Mouse (Mus musculus) intestine, postnatal 0 days (tissue): ENCODE data around the gene Spaca4. TPM values are rescaled to one million over a fixed set of nuclear protein-coding genes. Genes with fewer than 3 reads are reported as not detected.

Source experiments
- ATAC-seq: fragments of 200-750 bp; cut with Nextera tagmentation; 2 replicates; pipeline ENCODE4 v1.8.0; 2017; ENCODE audit warnings: mild to moderate bottlenecking, moderate TSS enrichment, moderate library complexity
- H3K27ac ChIP-seq: fragments of 300-500 bp; sonication (generic); 2 replicates; pipeline ENCODE4 v1.5.1; 2014; ENCODE audit warnings: mild to moderate bottlenecking, low read depth, low read length, moderate library complexity
- H3K27me3 ChIP-seq: fragments of 300-500 bp; sonication (generic); replicated peaks from 2 replicates; pipeline ENCODE4 v1.6.1; 2014; ENCODE audit warnings: low read length, mixed read lengths; ENCODE audit not compliant: control insufficient read depth, insufficient read depth
- H3K36me3 ChIP-seq: fragments of 300-500 bp; sonication (generic); 2 replicates; pipeline ENCODE4 v1.6.1; 2014; ENCODE audit warnings: mild to moderate bottlenecking, moderate library complexity; ENCODE audit not compliant: control insufficient read depth, insufficient read depth
- H3K4me1 ChIP-seq: fragments of 300-500 bp; sonication (generic); replicated peaks from 2 replicates; pipeline ENCODE4 v1.6.1; 2014; ENCODE audit warnings: antibody characterized with exemption, low read length, mixed read lengths; ENCODE audit not compliant: control insufficient read depth, insufficient read depth
- H3K4me2 ChIP-seq: fragments of 300-500 bp; sonication (generic); replicated peaks from 2 replicates; pipeline ENCODE4 v1.6.1; 2014; ENCODE audit warnings: low read depth, mild to moderate bottlenecking, moderate library complexity
- H3K4me3 ChIP-seq: fragments of 300-500 bp; sonication (generic); 2 replicates; pipeline ENCODE4 v1.5.1; 2014; ENCODE audit warnings: low read depth, low read length
- H3K9ac ChIP-seq: fragments of 300-500 bp; sonication (generic); 2 replicates; pipeline ENCODE4 v1.6.1; 2014; ENCODE audit warnings: mild to moderate bottlenecking, low read depth, low read length
- H3K9me3 ChIP-seq: fragments of 300-500 bp; sonication (generic); 2 replicates; pipeline ENCODE4 v1.6.1; 2016; ENCODE audit warnings: mixed run types; ENCODE audit not compliant: control insufficient read depth
- CTCF ChIP-seq: sonication (generic); IDR thresholded peaks from 2 replicates; pipeline ENCODE4 v1.5.1; 2016; ENCODE audit warnings: low read depth, mild to moderate bottlenecking, control low read depth, antibody characterized with exemption, moderate library complexity
- WGBS: fragments of 180-500 bp; shearing (Covaris S2); extraction: QIAGEN DNeasy Blood & Tissue Kit; methylation state at CpG from one replicate; pipeline ENCODE4 v1.1.7; 2014; 5-methylcytosine and 5-hydroxymethylcytosine counted together
- polyA plus RNA-seq: library from polyadenylated mRNA; unstranded; fragments of >200 nt; fragmentation: Nextera tagmentation; extraction: Ambion mirVana; gene quantifications from 2 replicates; pipeline ENCODE4 v1.2.1, GENCODE M21; 2015

Gene Spaca4
- polyA plus RNA-seq, 1 experiment from 2014 or later = 0.17 TPM

DNA sequence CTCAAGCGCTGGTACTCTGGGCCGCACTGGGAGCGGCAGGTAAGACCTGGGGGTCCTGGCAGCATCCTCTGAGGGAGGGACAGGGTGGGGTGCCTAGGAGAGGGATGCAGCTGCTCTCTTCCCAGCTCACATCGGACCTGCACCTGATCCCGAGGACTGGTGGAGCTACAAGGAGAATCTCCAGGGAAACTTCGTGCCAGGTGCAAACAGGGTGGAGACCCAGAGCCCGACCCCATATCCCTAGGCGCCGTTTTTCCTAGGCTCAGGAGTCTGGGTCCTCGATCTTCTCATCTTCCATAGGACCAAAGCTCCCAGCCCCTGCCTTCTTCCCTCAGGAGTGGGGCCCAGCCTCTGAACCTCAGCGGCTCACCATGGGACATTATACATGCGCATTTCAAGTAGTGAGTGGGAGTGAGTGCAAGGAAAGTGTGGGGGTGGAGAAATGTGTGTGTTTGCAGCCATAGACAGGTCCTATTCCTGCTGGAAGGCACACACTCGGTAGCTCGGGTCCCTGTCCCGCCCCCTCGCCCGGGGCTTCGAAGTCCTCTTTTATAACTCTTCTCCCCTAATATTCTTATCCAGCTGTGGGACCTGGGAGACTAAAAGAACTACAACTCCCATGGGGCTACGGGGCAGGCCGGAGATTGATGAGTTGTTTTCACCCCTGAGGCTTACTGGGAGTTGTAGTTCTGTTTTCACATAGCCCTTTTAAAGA is 25.2 kb downstream of the Spaca4 start:
- no peaks in the 10 kb centered on the region for H3K9me3 ChIP-seq
- no peak overlapping the region for H3K27ac ChIP-seq
- H3K9ac ChIP-seq = no peak overlapping the region
- H3K4me3 ChIP-seq = peak overlapping the region; percentile 34
- peaks cover 27% of the 10 kb centered on the region for H3K27me3 ChIP-seq
- H3K4me1 ChIP-seq = 0 out of 2 replicates have a peak, but pooled peaks cover 6% of the 10 kb centered on the region
- H3K36me3 ChIP-seq = no peaks in the 10 kb centered on the region
- no peak for ATAC-seq
- WGBS = 2% methylated on average over 20 of the region's 20 CpGs
- no peak for TF ChIP-seq CTCF
- H3K4me2 ChIP-seq = peak overlapping the region; percentile 55

DNA sequence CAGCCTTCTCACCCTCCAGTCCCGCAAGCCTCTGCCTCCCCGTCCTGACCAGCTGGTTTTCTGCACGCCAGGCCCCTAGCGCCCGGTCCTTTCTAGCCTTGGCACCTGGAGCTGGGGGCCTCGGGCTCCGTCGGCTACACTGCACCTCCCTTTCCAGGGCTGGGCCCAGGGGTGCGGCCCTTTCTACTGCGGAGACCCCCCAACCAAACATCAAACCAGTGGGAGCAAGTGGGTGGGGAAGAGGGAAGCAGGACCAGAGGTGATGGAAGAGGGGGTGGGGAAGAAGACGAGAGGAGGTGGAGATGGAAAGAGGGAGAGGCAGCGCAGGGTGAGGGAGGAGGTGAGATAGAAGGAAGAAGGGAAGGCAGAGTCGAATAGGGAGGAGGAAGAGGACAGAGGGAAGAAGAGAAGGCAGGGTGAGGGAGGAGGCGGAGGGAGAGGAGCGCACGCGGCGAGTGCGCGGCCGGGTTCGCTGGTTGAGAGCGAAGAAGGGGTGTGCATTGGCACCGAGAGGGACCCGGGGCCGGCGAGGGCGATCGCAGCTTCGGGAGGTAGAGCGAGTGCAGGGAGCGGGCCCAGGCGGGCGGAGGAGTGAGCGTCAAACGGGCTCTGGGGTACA is 26.0 kb downstream of the Spaca4 start, which contains the start of gene Car11:
TSS of gene Car11 (plus strand) at position 321 of the 619 bp plus-strand sequence.
- no peak for TF ChIP-seq CTCF
- no peak within 1 kb of the TSS for H3K9ac ChIP-seq
- 4% methylated on average over 34 of the region's 36 CpGs for WGBS
- no peak for ATAC-seq
- H3K4me1 ChIP-seq = 0 out of 2 replicates have a peak, but pooled peaks cover 5% of the 10 kb centered on the region
- H3K9me3 ChIP-seq = no peaks in the 10 kb centered on the region
- peak within 1 kb of the TSS; percentile 55 for H3K4me2 ChIP-seq
- H3K4me3 ChIP-seq = peak within 1 kb of the TSS; percentile 34
- H3K27me3 ChIP-seq = peaks cover 27% of the 10 kb centered on the region
- no peaks in the 10 kb centered on the region for H3K36me3 ChIP-seq
- no peak within 1 kb of the TSS for H3K27ac ChIP-seq

DNA sequence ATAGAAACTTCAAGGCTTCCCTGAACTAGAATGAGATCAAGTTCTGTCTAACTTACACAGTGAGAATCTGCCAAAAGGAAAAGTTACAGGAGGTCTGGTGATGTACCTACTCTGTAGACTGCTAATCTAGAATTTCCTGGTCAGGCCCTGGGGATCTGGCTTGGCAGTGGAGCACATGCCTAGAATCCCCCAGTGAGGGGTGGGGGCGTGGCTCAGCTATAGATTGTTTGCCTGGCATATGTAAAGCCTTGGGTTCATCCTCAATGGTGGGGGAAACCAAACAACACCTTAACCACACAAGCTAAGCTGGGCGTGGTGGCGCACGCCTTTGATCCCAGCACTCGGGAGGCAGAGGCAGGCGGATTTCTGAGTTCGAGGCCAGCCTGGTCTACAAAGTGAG is 27.7 kb downstream of the Spaca4 start:
- Histone ChIP-seq H3K4me1 (0 out of 2 replicates have a peak, but pooled peaks cover 2% of the 10 kb centered on the region), H3K27me3 (peaks cover 27% of the 10 kb centered on the region), H3K4me2 (no peak overlapping the region), H3K36me3 (no peaks in the 10 kb centered on the region), H3K9ac (no peak overlapping the region), H3K27ac (no peak overlapping the region), H3K9me3 (no peaks in the 10 kb centered on the region), H3K4me3 (no peak overlapping the region)
- ATAC-seq = no peak
- no peak for TF ChIP-seq CTCF
- 82% methylated on average over 5 of the region's 7 CpGs for WGBS

- Histone ChIP-seq H3K4me2 (no peak overlapping the region), H3K36me3 (no peaks in the 10 kb centered on the region), H3K9me3 (no peaks in the 10 kb centered on the region), H3K4me1 (0 out of 2 replicates have a peak, but pooled peaks cover under 1% of the 10 kb centered on the region), H3K27ac (no peak overlapping the region), H3K4me3 (no peak overlapping the region), H3K9ac (no peak overlapping the region), H3K27me3 (peaks cover 28% of the 10 kb centered on the region)
- 36% methylated on average over 6 of the region's 6 CpGs for WGBS
- no peak for ATAC-seq
- no peak for TF ChIP-seq CTCF
Measured at GRCm38 (mm10) chr7:45695098-45695497, 30.5 kb downstream of the Spaca4 start.

DNA sequence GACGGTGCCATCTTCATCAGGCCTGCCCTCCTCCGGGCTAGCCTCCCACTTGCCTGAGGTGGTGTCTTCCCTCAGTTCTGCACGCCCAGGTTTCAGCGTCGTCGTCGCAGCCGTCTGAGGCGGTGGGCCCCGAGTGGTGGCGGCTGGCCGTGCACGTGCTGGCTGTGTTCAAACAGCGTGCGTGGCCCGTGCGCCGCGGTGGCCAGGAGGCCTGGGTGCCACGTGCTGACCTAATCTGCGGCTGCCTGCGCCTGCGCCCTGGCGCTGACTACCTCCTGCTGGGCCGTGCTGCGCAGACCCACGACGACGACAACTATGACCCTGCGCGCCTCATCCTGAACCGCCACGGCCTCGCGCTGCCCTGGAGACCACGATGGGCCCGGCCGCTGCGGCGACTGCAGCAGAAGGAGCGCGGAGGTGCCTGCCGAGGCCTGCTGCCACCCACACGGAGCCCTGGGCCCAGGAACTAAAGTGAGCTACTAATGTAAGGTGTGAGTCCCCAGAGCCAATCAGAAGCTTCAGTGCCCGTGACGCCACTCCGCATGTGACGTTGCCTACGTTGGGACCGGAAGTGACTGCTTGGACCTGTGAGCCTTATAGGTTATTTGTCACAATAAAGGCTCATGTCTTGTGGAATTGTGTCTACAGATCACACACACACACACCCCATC is 31.6 kb downstream of the Spaca4 start, which contains the start of gene Sec1:
TSS of gene Sec1 (minus strand) at position 482 of the 671 bp plus-strand sequence.
- Histone ChIP-seq H3K9me3 (no peaks in the 10 kb centered on the region), H3K9ac (no peak within 1 kb of the TSS), H3K27ac (no peak within 1 kb of the TSS), H3K36me3 (no peaks in the 10 kb centered on the region), H3K27me3 (peaks cover 18% of the 10 kb centered on the region), H3K4me3 (no peak within 1 kb of the TSS), H3K4me1 (no peaks in the 10 kb centered on the region), H3K4me2 (no peak within 1 kb of the TSS)
- 93% methylated on average over 50 of the region's 50 CpGs for WGBS
- TF ChIP-seq CTCF = no peak
- ATAC-seq = peak; percentile 3; the same call in 1 of the 2 replicates

- H3K36me3 ChIP-seq = no peaks in the 10 kb centered on the region
- no peak overlapping the region for H3K9ac ChIP-seq
- peaks cover 7% of the 10 kb centered on the region; the same call in 1 of the 2 replicates for H3K27me3 ChIP-seq
- TF ChIP-seq CTCF = no peak
- no peak for ATAC-seq
- no peaks in the 10 kb centered on the region for H3K4me1 ChIP-seq
- 79% methylated on average over 2 of the region's 2 CpGs for WGBS
- H3K4me3 ChIP-seq = no peak overlapping the region
- H3K9me3 ChIP-seq = no peaks in the 10 kb centered on the region
- no peak overlapping the region for H3K4me2 ChIP-seq
- H3K27ac ChIP-seq = no peak overlapping the region
Measured at GRCm38 (mm10) chr7:45692364-45692763, 33.2 kb downstream of the Spaca4 start.
